Mouse (Mus musculus): ENCODE results near the gene Aanat.

GRCm38 (mm10) chr11:116646136-116646535 is 59.9 kb downstream of the Aanat start:
- no peak for TF ChIP-seq POLR2A (IDR thresholded peaks at IDR 0.05; ENCODE audit: extremely low read depth, insufficient read depth, low read length)
- no peak for TF ChIP-seq CTCF (IDR thresholded peaks at IDR 0.05; ENCODE audit: low read depth, low read length)
